In the genomic region with DNA sequence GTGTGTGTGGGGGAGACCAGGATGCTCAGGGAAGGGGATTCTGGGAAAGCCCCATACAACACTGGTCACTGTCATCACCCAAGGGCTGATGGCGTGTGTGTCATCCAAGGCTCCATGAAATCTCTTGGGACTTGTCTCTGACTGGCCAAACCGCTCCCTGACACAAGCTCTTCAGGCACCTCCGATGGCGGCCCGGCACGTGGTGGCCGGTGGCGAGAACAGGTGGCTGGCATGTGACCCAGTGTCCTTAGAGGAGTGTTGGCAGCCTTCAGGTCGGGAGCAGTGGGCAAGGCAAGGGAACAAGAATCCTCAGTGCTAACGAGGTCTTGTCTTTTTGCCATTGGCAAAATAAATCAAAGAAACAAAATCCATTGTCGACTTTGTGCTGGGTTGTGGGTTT, we compare ENCODE assay signal across 18 mouse cellular contexts. TPM values are rescaled to one million over a fixed set of nuclear protein-coding genes. Genes with fewer than 3 reads are reported as not detected.
A peak's percentile ranks its signal among the peaks of the same experiment; 100 is the strongest.
DNase-seq lines count a peak whose midpoint lies in the region; ATAC-seq and TF ChIP-seq lines count a peak whose summit lies in the region.
"Had no signal": no experiment of that assay in that cellular context is flagged by ENCODE, and none has a peak within 500 bp of the region (broad histone marks: within the 10 kb centered on the region; RNA-seq: fewer than 3 reads in every experiment).

No protein-coding gene starts in this region.

- DNase-seq in cerebellum, postnatal 14 days, result peak; percentile 64 to 67
- DNase-seq in cerebellum, adult 11-12 months, result no peak
- DNase-seq in gastrocnemius, adult 2 months, result peak; percentile 83
- no peak for DNase-seq in gastrocnemius, postnatal 10 days
- DNase-seq in A20 (ENCODE audit: low read depth, low spot score), result peak; percentile 79
- DNase-seq in Muller cell, postnatal 12 days (ENCODE audit: inconsistent ontology term), result peak; percentile 70
- no peak for DNase-seq in layer of hippocampus, postnatal 25 days (ENCODE audit: extremely low spot score in 1 of 2, low spot score in 1 of 2)
- DNase-seq: adrenal gland, postnatal 14 days; heart, postnatal 14 days; kidney, adult 2 months had no signal

- no peaks in the 10 kb centered on the region for H3K27me3 ChIP-seq in kidney, embryonic 16.5 days (ENCODE audit: insufficient read depth, low read length)
- H3K27me3 ChIP-seq: embryonic facial prominence, embryonic 12.5 days; heart, embryonic 15.5 days had no signal

- H3K4me3 ChIP-seq in gastrocnemius, adult 2 months, result no peak overlapping the region
- no peak overlapping the region for H3K4me3 ChIP-seq in kidney, embryonic 16.5 days (ENCODE audit: low read length)
- H3K4me3 ChIP-seq: embryonic facial prominence, embryonic 12.5 days; heart, adult 2 months; heart, embryonic 15.5 days had no signal

- no peaks in the 10 kb centered on the region for H3K4me1 ChIP-seq in kidney, embryonic 16.5 days (ENCODE audit: insufficient read depth, low read length)
- H3K4me1 ChIP-seq: embryonic facial prominence, embryonic 12.5 days had no signal

- no peaks in the 10 kb centered on the region for H3K9me3 ChIP-seq in kidney, embryonic 16.5 days (ENCODE audit: low read length)
- H3K9me3 ChIP-seq: embryonic facial prominence, embryonic 12.5 days; G1E; heart, embryonic 15.5 days had no signal

- H3K27ac ChIP-seq in gastrocnemius, adult 2 months, result peak overlapping the region; percentile 88
- no peak overlapping the region for H3K27ac ChIP-seq in kidney, embryonic 16.5 days (ENCODE audit: low read length)
- H3K27ac ChIP-seq: embryonic facial prominence, embryonic 12.5 days; heart, adult 2 months; heart, embryonic 15.5 days; hindbrain, embryonic 14.5 days had no signal

- intact Hi-C loops in gastrocnemius, adult 2 months (cut with DNase I), result no loop called here

- no peak for ATAC-seq in kidney, embryonic 16.5 days (ENCODE audit: low FRiP score, low TSS enrichment)
- ATAC-seq: intestine, embryonic 16.5 days had no signal

- 83% methylated on average over 11 of the region's 11 CpGs for WGBS in kidney, embryonic 16.5 days

- H3K9ac ChIP-seq in kidney, embryonic 16.5 days (replicated peaks; ENCODE audit: low read length), result no peak overlapping the region
- H3K9ac ChIP-seq: embryonic facial prominence, embryonic 12.5 days; heart, embryonic 15.5 days; hindbrain, embryonic 14.5 days had no signal

- no peak for TF ChIP-seq CTCF in gastrocnemius, adult 2 months (IDR thresholded peaks at IDR 0.05)

- H3K36me3 ChIP-seq in kidney, embryonic 16.5 days (ENCODE audit: insufficient read depth, low read length), result peaks cover 55% of the 10 kb centered on the region
- H3K36me3 ChIP-seq: G1E had no signal

- H3K4me2 ChIP-seq in kidney, embryonic 16.5 days (replicated peaks; ENCODE audit: low read depth, low read length), result no peak overlapping the region
- H3K4me2 ChIP-seq: embryonic facial prominence, embryonic 12.5 days; heart, embryonic 11.5 days; heart, embryonic 15.5 days; hindbrain, embryonic 14.5 days had no signal

RNA-seq across cellular contexts. Expression of a gene that starts 15.3 kb away (rescaled TPM):
- 10 to 100 TPM; 26.1 to 36.7 TPM for total RNA-seq in gastrocnemius, adult 2 months (2021)
- 10 to 100 TPM; 42.0 to 47.5 TPM for total RNA-seq in gastrocnemius, postnatal 10 days (2021)
- 10 to 100 TPM; 54.2 to 55.4 TPM for total RNA-seq in layer of hippocampus, postnatal 25 days (2021)
- polyA plus RNA-seq in kidney, embryonic 16.5 days (2015; fragmentation: Nextera tagmentation; extraction: Ambion mirVana), result 75.0 and 80.5 TPM in 2 replicates

RNA-seq across cellular contexts. Expression of a gene that starts 36.7 kb away (rescaled TPM):
- total RNA-seq in gastrocnemius, adult 2 months (2021), result 10 to 100 TPM; 41.8 to 61.4 TPM
- total RNA-seq in gastrocnemius, postnatal 10 days (2021), result 10 to 100 TPM; 55.5 to 60.8 TPM
- total RNA-seq in layer of hippocampus, postnatal 25 days (2021), result 100 to 1,000 TPM; 110 to 121 TPM
- polyA plus RNA-seq in kidney, embryonic 16.5 days (2015; fragmentation: Nextera tagmentation; extraction: Ambion mirVana), result 66.0 and 71.5 TPM in 2 replicates
- polyA plus RNA-seq: G1E had no signal

Comparison
In these comparisons a context has a peak if more than half of its experiments do, and no peak if none do; other contexts are left out.
1. DNase-seq: peak in cerebellum, postnatal 14 days (2 of 2), gastrocnemius, adult 2 months (single experiment), A20 (single experiment) and Muller cell, postnatal 12 days (single experiment); none in cerebellum, adult 11-12 months (single experiment), gastrocnemius, postnatal 10 days (single experiment) and layer of hippocampus, postnatal 25 days (0 of 2).